Mouse (Mus musculus) layer of hippocampus, adult 11-12 months (tissue): ENCODE data around the gene Nup85.

Experiments
- DNase-seq: peaks from one replicate; pipeline ENCODE4 v3.0.0; 2022; ENCODE audit warnings: low spot score

The Nup85 gene

GRCm38 (mm10) chr11:115582913-115583606 is 18.8 kb downstream of the Nup85 start:
- DNase-seq: no peak

- no peak for DNase-seq
These were observed 20.3 kb downstream of the Nup85 start for GRCm38 (mm10) chr11:115584376-115585073.

- no peak for DNase-seq
These were observed 21.4 kb downstream of the Nup85 start for GRCm38 (mm10) chr11:115585573-115586100.

- DNase-seq: no peak
These were observed 22.2 kb downstream of the Nup85 start for GRCm38 (mm10) chr11:115586403-115586802.

GRCm38 (mm10) chr11:115587984-115588383 is 23.8 kb downstream of the Nup85 start:
- no peak for DNase-seq

- DNase-seq: no peak
These were observed 26.4 kb downstream of the Nup85 start for GRCm38 (mm10) chr11:115590526-115591075.

- DNase-seq: no peak
These were observed 31.0 kb downstream of the Nup85 start for GRCm38 (mm10) chr11:115595209-115595608.

- DNase-seq: no peak
These were observed 34.1 kb downstream of the Nup85 start for GRCm38 (mm10) chr11:115598309-115598708.

- no peak for DNase-seq
These were observed 35.5 kb downstream of the Nup85 start for GRCm38 (mm10) chr11:115599722-115600121.

- no peak for DNase-seq
These were observed 36.5 kb downstream of the Nup85 start for GRCm38 (mm10) chr11:115600743-115601142.

- DNase-seq: no peak
These were observed 36.9 kb downstream of the Nup85 start for GRCm38 (mm10) chr11:115601174-115601573.

GRCm38 (mm10) chr11:115603128-115603475 is 38.9 kb downstream of the Nup85 start:
- no peak for DNase-seq

- DNase-seq: peak; percentile 89
These were observed 39.5 kb downstream of the Nup85 start, which contains the start of the genes Mrps7 and Gga3 for GRCm38 (mm10) chr11:115603476-115604303. Mrps7 (plus strand) TSS chr11:115603925. Gga3 (minus strand) TSS chr11:115604051.

- DNase-seq: no peak
These were observed 40.1 kb downstream of the Nup85 start for GRCm38 (mm10) chr11:115604304-115604696.

GRCm38 (mm10) chr11:115606733-115607132 is 42.5 kb downstream of the Nup85 start:
- no peak for DNase-seq

- DNase-seq: no peak
These were observed 44.5 kb downstream of the Nup85 start for GRCm38 (mm10) chr11:115608421-115609399.

- no peak for DNase-seq
These were observed 45.3 kb downstream of the Nup85 start for GRCm38 (mm10) chr11:115609576-115609975.

GRCm38 (mm10) chr11:115611173-115611572 is 46.9 kb downstream of the Nup85 start:
- no peak for DNase-seq

- peak; percentile 66 for DNase-seq
These were observed 47.8 kb downstream of the Nup85 start for GRCm38 (mm10) chr11:115612059-115612409.

- peak; percentile 87 for DNase-seq
These were observed 48.3 kb downstream of the Nup85 start, which contains the start of gene Mif4gd for GRCm38 (mm10) chr11:115612410-115613137. Mif4gd (minus strand) TSS chr11:115612969.
